Mouse (Mus musculus) lung, postnatal 36 days (tissue): ENCODE data around the gene Gcdh.
A peak's percentile ranks its signal among the peaks of the same experiment; 100 is the strongest.

Experiments
- DNase-seq: peaks from one replicate; pipeline ENCODE4 v3.0.0; 2022; ENCODE audit warnings: mixed read lengths

The Gcdh gene

GRCm38 (mm10) chr8:84893709-84894134 lies at the start of gene Gcdh:
Gene Gcdh, minus strand, starts transcription at chr8:84893921.
- DNase-seq, result peak; percentile 99

- no peak for DNase-seq
These were observed 44.1 kb upstream of the Gcdh start for GRCm38 (mm10) chr8:84937620-84938485.

GRCm38 (mm10) chr8:84936962-84937546 lies 43.3 kb upstream of the Gcdh start, which contains the start of gene Mast1:
Gene Mast1, minus strand, starts transcription at chr8:84937359.
- peak; percentile 58 for DNase-seq

- DNase-seq, result no peak
These were observed 42.6 kb upstream of the Gcdh start for GRCm38 (mm10) chr8:84936041-84936961.

GRCm38 (mm10) chr8:84935489-84935888 lies 41.8 kb upstream of the Gcdh start:
- no peak for DNase-seq

- no peak for DNase-seq
These were observed 41.1 kb upstream of the Gcdh start for GRCm38 (mm10) chr8:84934860-84935259.

- no peak for DNase-seq
These were observed 40.2 kb upstream of the Gcdh start for GRCm38 (mm10) chr8:84933767-84934559.

GRCm38 (mm10) chr8:84930582-84930981 lies 36.9 kb upstream of the Gcdh start:
- no peak for DNase-seq

GRCm38 (mm10) chr8:84928456-84929306 lies 35.0 kb upstream of the Gcdh start:
- DNase-seq, result peak; percentile 80

- DNase-seq, result no peak
These were observed 33.8 kb upstream of the Gcdh start for GRCm38 (mm10) chr8:84927513-84927912.

- no peak for DNase-seq
These were observed 31.8 kb upstream of the Gcdh start for GRCm38 (mm10) chr8:84925557-84925956.

GRCm38 (mm10) chr8:84921596-84921995 lies 27.9 kb upstream of the Gcdh start:
- DNase-seq, result peak; percentile 90

GRCm38 (mm10) chr8:84918646-84919045 lies 24.9 kb upstream of the Gcdh start:
- no peak for DNase-seq

- DNase-seq, result no peak
These were observed 24.1 kb upstream of the Gcdh start for GRCm38 (mm10) chr8:84917781-84918180.

GRCm38 (mm10) chr8:84915269-84915668 lies 21.5 kb upstream of the Gcdh start:
- DNase-seq, result peak; percentile 59

- DNase-seq, result peak; percentile 74
These were observed 20.2 kb upstream of the Gcdh start for GRCm38 (mm10) chr8:84913960-84914359.

- DNase-seq, result peak; percentile 21
These were observed 19.8 kb upstream of the Gcdh start for GRCm38 (mm10) chr8:84913502-84913900.

GRCm38 (mm10) chr8:84912895-84913501 lies 19.3 kb upstream of the Gcdh start:
- peak; percentile 87 for DNase-seq

GRCm38 (mm10) chr8:84912391-84912790 lies 18.7 kb upstream of the Gcdh start:
- no peak for DNase-seq

GRCm38 (mm10) chr8:84911854-84912253 lies 18.1 kb upstream of the Gcdh start:
- DNase-seq, result no peak

- no peak for DNase-seq
These were observed 16.8 kb upstream of the Gcdh start for GRCm38 (mm10) chr8:84910551-84910950.
